Mouse (Mus musculus) brain, embryonic 14.5 days (tissue): ENCODE data around the gene Avp. TPM values are rescaled to one million over a fixed set of nuclear protein-coding genes. Genes with fewer than 3 reads are reported as not detected.
A peak's percentile ranks its signal among the peaks of the same experiment; 100 is the strongest.

Source experiments
- DNase-seq: peaks from one replicate; pipeline ENCODE4 v3.0.0-alpha.2; 2011; ENCODE audit warnings: low read depth
- CTCF ChIP-seq: fragments of 200-500 bp; IDR thresholded peaks from 2 replicates; pipeline ENCODE4 v1.5.1; 2012; ENCODE audit warnings: inconsistent platforms, mild to moderate bottlenecking, moderate library complexity, borderline replicate concordance; ENCODE audit not compliant: insufficient read depth, insufficient read length; ENCODE audit errors: extremely low read depth
- POLR2A ChIP-seq: fragments of 200-500 bp; IDR thresholded peaks from 2 replicates; pipeline ENCODE4 v1.6.1; 2012; ENCODE audit warnings: mild to moderate bottlenecking, inconsistent platforms, borderline replicate concordance; ENCODE audit not compliant: poor library complexity, insufficient read depth, insufficient read length, severe bottlenecking; ENCODE audit errors: extremely low read depth
- polyA plus RNA-seq: library from polyadenylated mRNA; depleted of rRNA; stranded (reverse); fragments of >200 nt; gene quantifications from 2 replicates; pipeline ENCODE4 v1.2.3, GENCODE M21; 2012

Avp gene
- polyA plus RNA-seq, 1 experiment: 3.9 TPM

- TF ChIP-seq POLR2A: no peak
- TF ChIP-seq CTCF: no peak
- no peak for DNase-seq
Measured at GRCm38 (mm10) chr2:130564983-130565382, 17.4 kb downstream of the Avp start.

- DNase-seq: no peak
- TF ChIP-seq POLR2A (no peak), CTCF (no peak)
Measured at GRCm38 (mm10) chr2:130564063-130564462, 18.3 kb downstream of the Avp start.

DNA sequence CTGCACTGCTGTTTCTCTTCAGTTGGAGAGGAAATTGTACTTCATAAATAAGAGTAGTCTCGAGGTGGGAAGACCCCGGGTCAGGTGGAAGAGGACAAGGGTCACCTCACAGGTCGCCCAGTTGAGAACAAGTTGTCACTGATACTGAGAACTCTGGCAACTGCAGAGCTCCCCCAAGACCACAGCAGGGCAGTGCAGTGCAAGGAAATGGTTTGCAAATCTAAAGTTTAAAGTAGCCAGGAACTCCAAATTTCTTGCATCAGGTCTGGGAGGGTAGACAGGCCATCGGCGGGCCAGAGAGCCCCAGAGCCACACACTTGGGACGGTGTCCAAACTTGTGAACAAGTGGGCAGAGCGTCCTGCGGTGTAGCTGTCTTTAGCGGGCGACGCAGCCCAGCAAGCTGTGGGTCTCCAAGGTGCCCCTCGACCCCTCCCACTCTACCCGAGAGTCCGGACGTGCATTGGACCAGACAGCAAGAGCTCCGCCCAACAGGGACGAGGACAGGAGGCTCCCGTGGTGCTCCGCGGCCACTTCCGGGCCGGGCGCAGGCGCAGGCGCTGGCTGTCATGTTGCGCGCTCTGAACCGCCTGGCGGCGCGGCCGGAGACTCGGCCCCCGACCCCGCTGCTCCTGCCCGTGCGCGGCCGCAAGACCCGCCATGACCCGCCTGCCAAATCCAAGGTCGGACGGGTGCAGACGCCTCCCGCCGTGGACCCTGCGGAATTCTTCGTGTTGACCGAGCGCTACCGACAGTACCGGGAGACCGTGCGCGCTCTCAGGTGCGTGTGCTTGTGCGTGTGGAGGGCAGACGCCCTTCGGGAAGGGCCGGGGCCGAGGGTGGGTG lies 18.9 kb downstream of the Avp start, which contains the start of gene Mrps26:
Gene Mrps26 (plus strand): TSS at position 531 of the 844 bp plus-strand sequence.
- peak; percentile 98 for DNase-seq
- TF ChIP-seq CTCF (peak; percentile 42; the same call in 1 of the 2 replicates), POLR2A (peak; percentile 95)

- TF ChIP-seq POLR2A (no peak), CTCF (no peak)
Measured at GRCm38 (mm10) chr2:130558015-130558414, 24.3 kb downstream of the Avp start.

DNA sequence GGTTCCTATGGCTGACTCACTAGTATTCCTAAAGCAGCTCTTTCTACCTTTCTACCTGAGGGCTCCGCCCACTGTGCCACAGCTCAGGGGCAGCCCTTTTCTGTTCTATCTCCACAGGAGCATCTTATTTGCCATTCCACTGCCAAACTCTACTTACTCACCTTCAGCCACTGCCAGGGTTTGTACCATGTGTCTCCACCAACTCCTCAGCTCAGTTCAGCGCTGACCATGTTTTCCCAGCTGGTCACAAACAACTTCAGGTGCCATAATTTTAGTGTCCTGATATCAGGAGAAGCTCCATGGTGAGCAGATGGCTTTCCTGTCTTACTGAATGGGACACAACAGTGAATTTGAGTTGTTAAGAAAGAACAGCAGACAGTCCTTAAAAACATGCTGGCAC lies 24.9 kb downstream of the Avp start:
- DNase-seq: no peak
- no peak for TF ChIP-seq POLR2A
- no peak for TF ChIP-seq CTCF

More at GRCm38 (mm10) chr2:130558015-130558414, 24.3 kb downstream of the Avp start:
- DNase-seq: no peak

DNA sequence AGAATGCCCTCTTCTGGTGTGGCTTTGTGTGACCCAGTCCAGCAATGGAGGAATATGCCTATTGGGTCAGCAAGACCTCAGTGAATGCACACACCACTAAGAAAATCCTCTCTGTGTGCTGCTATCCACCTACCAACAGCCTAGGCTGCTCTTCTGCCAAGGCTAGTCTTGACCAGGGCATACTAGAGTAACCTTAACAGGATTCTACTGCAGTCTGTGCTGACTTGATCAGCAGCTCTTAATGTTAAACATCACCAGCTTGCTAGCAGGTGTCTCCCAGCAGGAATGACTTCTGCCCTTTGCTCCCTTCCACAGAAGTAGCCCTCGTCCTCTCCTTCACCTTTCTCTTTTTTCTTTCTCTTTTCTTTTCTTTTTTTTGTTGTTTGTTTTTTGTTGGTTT lies 26.1 kb downstream of the Avp start:
- no peak for TF ChIP-seq POLR2A
- no peak for TF ChIP-seq CTCF
- DNase-seq: no peak

- TF ChIP-seq CTCF (no peak), POLR2A (no peak)
- no peak for DNase-seq
Measured at GRCm38 (mm10) chr2:130554841-130555240, 27.5 kb downstream of the Avp start.

DNA sequence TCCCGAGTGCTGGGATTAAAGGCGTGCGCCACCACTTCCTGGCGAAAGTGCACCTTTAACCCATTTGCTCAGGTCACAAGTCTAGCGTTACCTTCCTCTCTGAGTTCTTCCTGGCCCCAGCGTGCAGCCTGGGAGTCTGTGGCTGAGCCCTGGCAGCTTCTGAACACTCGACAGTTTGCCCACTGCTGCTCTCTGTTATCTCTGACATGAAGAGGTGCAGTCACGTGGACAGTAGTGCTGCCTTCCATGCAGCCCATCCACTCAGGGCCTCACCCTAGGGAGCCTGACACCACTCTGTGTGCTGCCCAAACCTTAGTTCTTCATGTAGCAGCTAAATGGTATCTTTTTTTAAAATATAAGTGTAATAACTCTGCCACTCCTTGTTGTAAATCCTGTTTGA lies 35.4 kb downstream of the Avp start:
- DNase-seq: no peak

GRCm38 (mm10) chr2:130540266-130540665 lies 42.1 kb downstream of the Avp start:
- no peak for TF ChIP-seq CTCF
- TF ChIP-seq POLR2A: no peak
- no peak for DNase-seq

More for the DNA sequence above, 35.4 kb downstream of the Avp start:
- TF ChIP-seq POLR2A: no peak
- TF ChIP-seq CTCF: no peak

- TF ChIP-seq CTCF (no peak), POLR2A (no peak)
- no peak for DNase-seq
Measured at GRCm38 (mm10) chr2:130538876-130539546, 43.3 kb downstream of the Avp start.

GRCm38 (mm10) chr2:130536890-130537289 lies 45.5 kb downstream of the Avp start:
- TF ChIP-seq CTCF: no peak
- TF ChIP-seq POLR2A: no peak
- no peak for DNase-seq
